Mouse (Mus musculus) spleen, adult 2 months (tissue): ENCODE data around the gene Mycbpap. TPM values are rescaled to one million over a fixed set of nuclear protein-coding genes. Genes with fewer than 3 reads are reported as not detected.

Experiments
- DNase-seq, 2 experiments: peaks; one replicate each; pipeline versions ENCODE4 v3.0.0 to v3.0.0-alpha.2; 2012 to 2021; ENCODE audit warnings: low spot score in 2 of 2, low read depth in 1 of 2
- H3K27ac ChIP-seq: fragments of 200-500 bp; 2 replicates; pipeline ENCODE4 v1.5.1; 2012; ENCODE audit warnings: low read length, inconsistent platforms; ENCODE audit not compliant: insufficient read depth
- H3K27me3 ChIP-seq: fragments of 200-500 bp; 2 replicates; pipeline ENCODE4 v1.6.1; 2012; ENCODE audit warnings: mild to moderate bottlenecking, moderate library complexity, low read length, inconsistent platforms; ENCODE audit not compliant: control insufficient read depth, insufficient read depth
- H3K36me3 ChIP-seq: fragments of 200-500 bp; 2 replicates; pipeline ENCODE4 v1.6.1; 2012; ENCODE audit warnings: mild to moderate bottlenecking, low read length, inconsistent platforms; ENCODE audit not compliant: control insufficient read depth, insufficient read depth
- H3K4me1 ChIP-seq: fragments of 200-500 bp; 2 replicates; pipeline ENCODE4 v1.6.1; 2011; ENCODE audit warnings: inconsistent platforms; ENCODE audit not compliant: control insufficient read depth, insufficient read depth, insufficient read length
- H3K4me3 ChIP-seq: fragments of 200-500 bp; 2 replicates; pipeline ENCODE4 v1.5.1; 2011; ENCODE audit warnings: mild to moderate bottlenecking, inconsistent platforms; ENCODE audit not compliant: insufficient read depth, insufficient read length; ENCODE audit errors: extremely low read depth
- CTCF ChIP-seq: fragments of 200-500 bp; IDR thresholded peaks from 2 replicates; pipeline ENCODE4 v1.5.1; 2011; ENCODE audit warnings: mild to moderate bottlenecking, inconsistent platforms; ENCODE audit not compliant: insufficient read depth, insufficient read length, insufficient replicate concordance; ENCODE audit errors: extremely low read depth
- POLR2A ChIP-seq: fragments of 200-500 bp; IDR thresholded peaks from 2 replicates; pipeline ENCODE4 v1.6.1; 2011; ENCODE audit warnings: low read depth, low read length, inconsistent platforms
- WGBS: fragments of 180-500 bp; shearing (Covaris S2); methylation state at CpG from one replicate; pipeline ENCODE4 v1.1.7; 2018; 5-methylcytosine and 5-hydroxymethylcytosine counted together
- polyA plus RNA-seq: library from polyadenylated mRNA; depleted of rRNA; stranded (reverse); fragments of >200 nt; gene quantifications from 2 replicates; pipeline ENCODE4 v1.2.3, GENCODE M21; 2012; rRNA removed

Gene Mycbpap
- polyA plus RNA-seq, 1 experiment = 0.06 TPM

- no peak overlapping the region for H3K27ac ChIP-seq
- no peaks in the 10 kb centered on the region for H3K36me3 ChIP-seq
- no peaks in the 10 kb centered on the region for H3K27me3 ChIP-seq
- no peak for TF ChIP-seq CTCF
- TF ChIP-seq POLR2A = no peak
- H3K4me3 ChIP-seq = no peak overlapping the region
- H3K4me1 ChIP-seq = no peaks in the 10 kb centered on the region
- WGBS = 64% methylated on average over 10 of the region's 10 CpGs
- DNase-seq = no peak
These were observed 66.3 kb downstream of the Mycbpap start for GRCm38 (mm10) chr11:94455161-94455820.

DNA sequence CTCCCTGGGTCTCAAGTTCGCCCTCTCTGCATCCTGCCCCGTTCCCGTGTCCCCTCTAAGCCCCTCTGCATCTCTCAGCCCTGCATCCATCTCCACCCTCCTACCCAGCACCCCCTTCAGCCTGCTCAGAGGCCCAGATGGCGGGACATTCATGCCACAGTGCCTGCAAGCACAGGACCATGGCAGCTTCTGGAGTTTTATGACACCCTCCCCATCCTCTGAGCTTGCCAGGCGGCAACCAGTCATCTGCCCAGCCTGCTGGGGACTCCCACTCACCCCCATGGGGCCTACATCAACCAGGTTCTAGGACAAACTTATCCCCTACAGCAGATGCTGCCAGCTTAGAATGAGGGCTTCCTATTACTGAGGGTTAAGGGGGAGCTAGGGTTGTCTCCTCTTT, 66.8 kb downstream of the Mycbpap start:
- no peak for DNase-seq
- Histone ChIP-seq H3K27ac (no peak overlapping the region), H3K4me3 (no peak overlapping the region), H3K4me1 (no peaks in the 10 kb centered on the region), H3K36me3 (no peaks in the 10 kb centered on the region), H3K27me3 (no peaks in the 10 kb centered on the region)
- TF ChIP-seq POLR2A (no peak), CTCF (no peak)
- 76% methylated on average over 5 of the region's 5 CpGs for WGBS

Other genes with a start within 250 kb of the Mycbpap start
- gene Gm21885, start 239.9 kb downstream of the Mycbpap start, polyA plus RNA-seq = not detected in 2 replicates
- 6.6 and 7.3 TPM in 2 replicates for gene Luc7l3, start 199.8 kb downstream of the Mycbpap start, polyA plus RNA-seq
- gene Ankrd40, start 193.7 kb downstream of the Mycbpap start, polyA plus RNA-seq = 50.7 and 65.5 TPM in 2 replicates
- gene Abcc3, start 128.7 kb downstream of the Mycbpap start, polyA plus RNA-seq = 44.5 and 58.7 TPM in 2 replicates
- 9.8 and 12.0 TPM in 2 replicates for gene Cacna1g, start 47.5 kb downstream of the Mycbpap start, polyA plus RNA-seq
- not detected in 2 replicates for gene Spata20, start 35.6 kb downstream of the Mycbpap start, polyA plus RNA-seq
- gene Epn3, start 21.8 kb downstream of the Mycbpap start, polyA plus RNA-seq = 0.23 and 0.39 TPM in 2 replicates
- 5.7 and 7.1 TPM in 2 replicates for gene Rsad1, start 27.5 kb upstream of the Mycbpap start, polyA plus RNA-seq
- gene Chad, start 43.3 kb upstream of the Mycbpap start, polyA plus RNA-seq = 0.11 and 0.20 TPM in 2 replicates
- gene Acsf2, start 80.1 kb upstream of the Mycbpap start, polyA plus RNA-seq = 33.6 and 37.1 TPM in 2 replicates
- 29.3 and 31.4 TPM in 2 replicates for gene Lrrc59, start 108.0 kb upstream of the Mycbpap start, polyA plus RNA-seq
- 11.9 and 14.2 TPM in 2 replicates for gene Mrpl27, start 132.0 kb upstream of the Mycbpap start, polyA plus RNA-seq
- 1.8 and 2.3 TPM in 2 replicates for gene Eme1, start 132.2 kb upstream of the Mycbpap start, polyA plus RNA-seq
- 25.7 and 34.0 TPM in 2 replicates for gene Xylt2, start 155.8 kb upstream of the Mycbpap start, polyA plus RNA-seq
- not detected in 2 replicates for gene Gm11541, start 182.8 kb upstream of the Mycbpap start, polyA plus RNA-seq
- not detected in 2 replicates for gene Cdc34b, start 220.0 kb upstream of the Mycbpap start, polyA plus RNA-seq